Mouse (Mus musculus): ENCODE results near the gene Rad23a.

Gene Rad23a

DNA sequence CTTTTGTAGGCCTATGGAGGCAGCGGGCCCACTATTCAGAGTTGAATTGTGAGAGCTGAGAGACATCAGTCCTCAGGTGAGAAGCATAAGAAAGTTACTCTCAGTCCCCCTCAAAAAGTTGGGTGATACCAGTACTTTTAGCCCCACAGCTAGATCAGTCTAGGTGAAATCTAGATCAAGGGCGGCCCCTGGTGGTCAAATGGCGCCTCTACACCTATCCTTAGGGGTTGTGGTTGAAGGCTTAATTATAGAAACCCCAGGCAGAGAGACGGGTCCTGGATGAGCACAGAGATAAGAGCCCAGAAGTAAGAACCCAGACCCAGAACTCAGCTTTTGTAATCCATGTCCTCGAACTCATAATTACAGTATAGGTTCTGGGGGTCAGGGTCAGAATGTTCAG is 27.4 kb downstream of the Rad23a start:
- DNase-seq (ENCODE audit: low spot score): no peak

GRCm38 (mm10) chr8:84811303-84811702 is 29.2 kb downstream of the Rad23a start:
- no peak for DNase-seq (ENCODE audit: low spot score)

DNA sequence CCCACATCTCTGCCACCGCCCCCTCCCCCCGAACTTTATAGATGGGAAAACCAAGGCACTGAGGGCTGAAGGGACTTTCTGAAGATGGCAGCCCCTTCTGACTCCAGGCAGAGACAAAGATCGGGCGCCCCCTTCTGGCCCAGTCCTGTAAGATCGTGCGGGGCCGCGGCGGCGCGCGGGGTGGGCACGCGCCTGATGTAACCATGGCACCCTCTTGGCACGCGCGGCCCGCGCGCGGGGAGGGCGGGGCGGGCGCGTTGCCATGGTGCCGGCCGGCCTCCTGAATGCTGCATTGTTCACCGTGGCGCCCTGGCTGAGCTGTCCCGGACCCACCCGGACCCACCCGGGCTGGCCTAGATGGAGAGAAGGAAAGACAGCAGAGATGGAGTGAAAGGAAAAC is 29.6 kb downstream of the Rad23a start:
- peak; percentile 85 for DNase-seq (ENCODE audit: low spot score)

DNA sequence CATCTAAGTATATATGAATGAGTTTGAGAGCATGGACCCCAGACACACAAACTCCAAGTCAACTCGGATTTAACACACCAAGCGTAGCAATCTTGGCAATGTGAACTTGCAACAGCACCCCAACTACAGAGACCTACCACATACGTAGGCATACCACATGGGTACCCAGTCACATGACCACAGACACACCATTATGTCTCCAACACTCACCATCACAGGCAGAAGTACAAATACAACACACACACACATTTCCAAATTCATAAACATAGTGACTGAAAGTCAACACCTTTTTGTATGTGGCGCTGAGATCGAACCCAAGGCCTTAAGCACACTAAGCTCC is 30.6 kb downstream of the Rad23a start:
- DNase-seq (ENCODE audit: low spot score): no peak

DNA sequence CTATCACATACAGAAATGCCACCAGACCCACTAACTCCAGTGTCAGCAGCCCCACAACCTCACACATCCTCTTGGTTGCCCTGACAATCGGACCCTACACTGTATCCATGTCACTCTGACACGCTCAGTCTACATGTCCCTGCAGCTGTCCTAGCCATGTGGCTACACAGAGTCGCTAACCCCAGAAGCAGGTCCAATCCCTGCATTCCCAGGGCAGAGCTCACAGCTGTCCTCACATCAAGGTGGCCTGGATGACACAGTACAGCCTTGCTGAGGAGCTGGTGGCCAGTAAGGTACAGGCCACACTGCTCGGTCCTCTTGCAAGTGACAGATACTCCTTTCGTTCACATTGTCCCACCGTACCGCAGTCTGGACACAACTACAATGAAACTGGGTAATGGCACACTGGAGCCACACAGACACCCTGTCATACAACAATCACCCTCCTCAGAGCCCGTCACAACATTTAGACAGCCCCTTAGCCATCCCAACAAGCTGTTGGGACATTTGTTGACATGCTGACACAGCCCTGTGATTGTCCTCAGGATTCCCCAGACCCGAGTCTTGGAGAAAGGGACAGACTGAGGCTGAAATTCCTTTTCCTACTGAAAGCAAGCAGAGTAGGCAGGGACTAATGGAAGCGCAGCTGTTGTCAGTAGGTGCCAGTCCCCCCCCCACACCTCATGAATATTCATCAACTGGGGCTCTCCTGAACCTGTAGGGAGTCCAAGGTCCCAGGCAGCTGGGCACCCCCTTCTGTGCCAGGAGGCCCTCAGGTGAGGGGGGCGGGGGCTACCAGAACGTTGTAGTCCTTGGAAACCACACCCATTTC is 31.1 kb downstream of the Rad23a start:
- no peak for DNase-seq (ENCODE audit: low spot score)

GRCm38 (mm10) chr8:84806031-84806430 is 34.4 kb downstream of the Rad23a start:
- no peak for DNase-seq (ENCODE audit: low spot score)

DNA sequence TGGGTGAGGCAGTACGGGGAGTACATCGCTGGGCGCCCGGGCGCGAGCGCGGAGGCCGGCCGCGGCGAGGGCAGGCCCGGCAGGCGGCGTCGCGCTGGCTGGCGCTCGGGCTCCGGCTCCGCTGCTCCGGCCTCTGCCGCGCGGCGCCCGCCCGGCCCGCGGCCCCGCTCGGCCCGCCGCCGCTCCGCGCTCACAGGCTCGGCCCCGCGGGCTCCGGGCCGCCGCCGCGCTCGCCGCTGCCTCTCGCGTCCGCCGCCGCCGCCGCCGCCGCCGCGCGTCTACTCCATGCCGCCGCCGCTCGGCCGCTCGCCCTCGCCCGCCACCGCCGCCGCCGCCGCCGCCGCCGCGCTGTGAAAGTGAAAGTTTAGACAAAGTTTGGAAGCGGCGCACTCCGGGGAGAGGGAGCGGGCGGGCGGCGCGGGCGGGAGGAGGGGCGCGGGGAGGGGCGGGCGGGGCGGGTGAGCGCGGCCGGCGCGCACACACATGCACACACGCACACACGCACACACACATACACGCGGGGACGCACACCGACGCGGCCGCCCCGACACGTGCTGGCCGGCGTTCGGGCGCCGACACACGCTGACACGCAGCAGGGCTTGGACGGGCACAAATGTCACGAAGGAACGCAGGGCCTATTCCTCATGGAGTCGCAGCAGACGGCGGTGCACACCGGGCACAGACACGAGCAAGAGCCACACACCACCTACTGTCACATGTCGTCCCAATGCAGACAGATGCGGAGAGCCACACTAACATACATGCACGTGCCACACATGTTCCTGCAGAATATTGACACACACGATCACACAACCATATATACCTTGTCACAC is 40.2 kb downstream of the Rad23a start, which contains the start of gene Nfix:
TSS of gene Nfix (minus strand) at position 346 of the 833 bp plus-strand sequence.
- DNase-seq (ENCODE audit: low spot score): no peak

- DNase-seq (ENCODE audit: low spot score): no peak
These were observed 41.1 kb downstream of the Rad23a start for GRCm38 (mm10) chr8:84799136-84799931.

- no peak for DNase-seq (ENCODE audit: low spot score)
These were observed 41.9 kb downstream of the Rad23a start for GRCm38 (mm10) chr8:84798446-84799135.

DNA sequence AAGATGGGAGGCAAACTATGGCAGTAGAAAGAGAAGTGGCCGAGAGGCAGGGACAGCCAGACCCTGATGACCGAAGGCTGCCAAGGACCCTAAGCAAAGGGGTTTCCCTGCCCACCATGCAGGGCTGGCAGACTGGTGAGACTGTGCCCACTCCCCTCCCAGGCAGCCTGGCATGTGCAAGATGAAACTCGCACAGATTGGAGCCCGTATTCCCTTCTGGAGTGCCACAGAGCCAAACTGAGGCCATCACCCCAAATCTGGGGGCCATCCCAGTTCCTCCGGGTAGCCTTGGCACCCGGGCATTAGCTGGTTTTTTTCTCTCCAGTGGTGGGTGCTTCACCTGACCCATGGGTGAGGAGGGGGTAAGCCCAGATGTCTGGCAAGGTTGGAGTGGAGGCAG is 42.5 kb downstream of the Rad23a start:
- DNase-seq (ENCODE audit: low spot score): no peak

- DNase-seq (ENCODE audit: low spot score): no peak
These were observed 43.1 kb downstream of the Rad23a start for GRCm38 (mm10) chr8:84797256-84797797.

GRCm38 (mm10) chr8:84794486-84794885 is 46.0 kb downstream of the Rad23a start:
- no peak for DNase-seq (ENCODE audit: low spot score)

GRCm38 (mm10) chr8:84793791-84794485 is 46.5 kb downstream of the Rad23a start:
- DNase-seq (ENCODE audit: low spot score): no peak

GRCm38 (mm10) chr8:84793134-84793533 is 47.3 kb downstream of the Rad23a start:
- DNase-seq (ENCODE audit: low spot score): no peak

DNA sequence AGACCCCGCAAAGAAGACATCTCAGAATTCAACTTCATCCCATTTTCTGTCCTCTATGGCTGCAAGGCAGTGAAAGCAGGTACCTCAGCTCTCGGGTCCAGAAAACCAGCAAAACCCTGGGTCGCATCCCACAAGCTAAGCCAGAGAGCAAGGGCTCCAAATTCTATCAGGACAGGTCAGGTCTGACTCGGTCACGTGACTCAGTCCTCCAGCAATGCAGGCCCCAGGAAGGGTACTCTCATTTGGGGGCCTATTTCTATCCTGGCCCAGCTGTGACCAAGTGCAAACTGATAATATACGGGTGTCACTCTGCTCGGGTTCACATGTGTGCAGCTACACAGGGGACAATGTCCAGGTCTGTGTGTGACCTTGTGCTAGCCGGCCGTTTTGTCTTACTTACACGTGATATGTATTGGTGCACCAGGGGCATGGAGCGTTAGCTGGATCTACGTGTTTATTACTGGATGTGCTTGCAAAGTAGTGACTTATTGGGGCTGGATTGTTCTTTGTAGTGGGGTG is 48.0 kb downstream of the Rad23a start:
- DNase-seq (ENCODE audit: low spot score): no peak

DNA sequence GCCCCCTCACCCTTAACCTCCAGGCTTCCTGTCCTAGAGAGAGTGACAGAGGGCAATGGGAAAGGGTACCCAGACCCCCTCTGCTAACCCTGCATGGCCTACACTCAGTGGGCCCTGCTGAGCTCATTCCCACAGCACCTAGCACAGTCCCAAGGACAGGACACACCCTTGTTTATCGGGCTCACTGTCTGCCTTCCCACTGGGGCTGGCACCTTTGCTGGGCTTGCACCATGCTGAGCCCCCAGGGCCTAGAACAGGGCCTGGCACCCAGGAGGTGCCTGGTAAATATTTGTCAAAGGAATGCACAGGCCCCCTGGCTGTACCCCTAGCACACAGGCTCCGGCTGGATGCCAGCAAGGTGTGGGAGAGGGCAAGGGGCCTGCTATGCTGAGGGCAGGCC is 49.9 kb downstream of the Rad23a start:
- DNase-seq (ENCODE audit: low spot score): no peak

DNA sequence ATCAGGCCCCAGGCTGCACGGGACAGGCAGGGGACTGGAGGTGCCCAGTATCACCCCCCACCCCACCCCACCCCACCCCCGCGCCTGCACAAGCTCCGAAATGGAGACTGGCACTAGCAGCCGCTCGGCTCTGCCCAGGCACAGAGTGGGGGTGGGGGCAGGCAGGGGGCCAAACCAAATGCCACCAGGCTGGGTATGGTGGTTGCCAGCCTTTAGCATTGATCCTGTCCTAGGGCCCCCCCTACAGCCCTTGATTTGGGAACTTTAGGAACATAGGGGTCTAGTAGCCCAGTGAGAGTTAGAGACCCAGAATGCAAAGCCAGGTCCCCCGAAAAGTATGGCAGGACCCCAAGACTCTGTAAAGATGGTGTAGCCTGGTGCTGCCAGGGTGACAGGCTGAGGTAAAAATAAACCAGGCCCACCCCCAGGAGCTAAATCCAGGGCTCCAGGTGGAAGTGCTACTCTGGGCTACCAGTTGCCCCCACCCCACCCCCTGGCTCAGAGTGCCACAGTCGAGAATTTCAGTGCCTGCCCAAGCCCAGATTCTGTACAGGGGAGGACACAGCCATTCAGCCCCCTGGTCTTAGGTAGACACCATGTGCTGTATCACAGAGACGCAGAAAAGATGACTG is 50.5 kb downstream of the Rad23a start:
- DNase-seq (ENCODE audit: low spot score): no peak

GRCm38 (mm10) chr8:84789345-84789744 is 51.1 kb downstream of the Rad23a start:
- no peak for DNase-seq (ENCODE audit: low spot score)

GRCm38 (mm10) chr8:84788896-84789295 is 51.6 kb downstream of the Rad23a start:
- peak; percentile 55 for DNase-seq (ENCODE audit: low spot score)
